Mouse (Mus musculus): ENCODE measurements around the gene Pcx. TPM values are rescaled to one million over a fixed set of nuclear protein-coding genes. Genes with fewer than 3 reads are reported as not detected.

The Pcx gene
- polyA plus RNA-seq, 1 experiment from 2014 or later: 18.5 TPM

DNA sequence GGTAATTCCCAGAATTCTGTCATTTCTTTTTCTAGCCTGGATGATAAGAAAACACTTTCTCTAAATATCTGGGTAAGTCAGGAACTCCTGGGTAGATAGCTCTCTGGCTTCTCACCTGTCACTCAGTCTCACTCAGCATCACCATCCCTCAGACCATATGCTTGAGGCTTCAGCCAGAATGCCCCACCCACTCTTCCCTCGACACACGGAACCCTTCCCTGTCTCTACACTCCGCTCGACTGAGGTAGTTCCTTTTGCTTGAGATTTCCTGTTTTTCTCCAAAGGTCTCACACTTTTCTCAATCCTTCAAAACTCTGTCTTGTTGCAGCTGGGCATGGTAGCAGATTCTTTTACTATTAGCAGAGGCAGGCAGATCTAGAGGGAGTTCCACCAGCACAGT is 28.9 kb upstream of the Pcx start:
- H3K9ac ChIP-seq: no peak overlapping the region
- ATAC-seq (ENCODE audit: borderline replicate concordance, extremely low read depth, low FRiP score, low TSS enrichment): no peak
- H3K4me2 ChIP-seq: no peak overlapping the region
- H3K36me3 ChIP-seq: no peaks in the 10 kb centered on the region
- peaks cover 21% of the 10 kb centered on the region for H3K4me1 ChIP-seq
- 27% methylated on average over 4 of the region's 4 CpGs for WGBS
- H3K4me3 ChIP-seq: no peak overlapping the region
- H3K9me3 ChIP-seq: no peaks in the 10 kb centered on the region
- H3K27me3 ChIP-seq: peaks cover 10% of the 10 kb centered on the region
- H3K27ac ChIP-seq: no peak overlapping the region

DNA sequence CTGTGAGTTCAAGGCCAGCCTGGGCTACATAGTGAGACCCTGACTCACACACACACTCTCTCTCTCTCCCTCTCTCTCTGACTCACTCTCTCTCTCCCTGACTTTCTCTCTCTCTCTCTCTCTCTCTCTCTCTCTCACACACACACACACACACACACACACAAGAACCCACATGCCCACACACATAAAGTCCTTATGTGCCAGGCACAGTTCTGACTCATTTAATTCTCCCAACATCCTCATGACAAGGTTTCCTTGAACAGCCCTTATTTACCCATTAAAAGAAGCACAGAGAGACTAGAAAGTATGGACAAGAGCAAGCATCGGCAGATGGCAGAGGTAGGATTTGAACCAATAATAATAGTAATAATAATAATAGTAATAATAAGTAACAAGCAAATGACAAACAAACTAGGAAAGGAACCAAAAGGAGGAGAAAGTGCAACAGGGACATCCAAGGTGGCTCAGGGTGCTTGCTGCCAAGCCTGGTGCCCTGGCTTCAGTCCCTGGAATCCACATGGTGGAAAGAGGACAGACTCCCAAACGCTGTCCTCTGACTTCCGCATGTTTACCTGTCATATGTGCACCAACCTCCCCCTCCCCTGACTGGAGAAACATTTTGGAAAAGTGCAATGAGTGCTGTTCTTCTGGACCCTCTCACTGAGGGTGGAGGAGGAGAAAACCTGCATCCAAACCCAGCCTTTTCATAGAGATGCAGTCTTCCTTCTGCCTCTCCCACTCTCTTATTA is 28.0 kb upstream of the Pcx start:
- Histone ChIP-seq H3K27ac (no peak overlapping the region), H3K4me2 (no peak overlapping the region), H3K9me3 (no peaks in the 10 kb centered on the region), H3K27me3 (peaks cover under 1% of the 10 kb centered on the region; the same call in 1 of the 2 replicates), H3K4me3 (no peak overlapping the region), H3K4me1 (peaks cover 15% of the 10 kb centered on the region), H3K9ac (no peak overlapping the region), H3K36me3 (no peaks in the 10 kb centered on the region)
- ATAC-seq (ENCODE audit: borderline replicate concordance, extremely low read depth, low FRiP score, low TSS enrichment): no peak
- WGBS: 78% methylated on average over 3 of the region's 3 CpGs

DNA sequence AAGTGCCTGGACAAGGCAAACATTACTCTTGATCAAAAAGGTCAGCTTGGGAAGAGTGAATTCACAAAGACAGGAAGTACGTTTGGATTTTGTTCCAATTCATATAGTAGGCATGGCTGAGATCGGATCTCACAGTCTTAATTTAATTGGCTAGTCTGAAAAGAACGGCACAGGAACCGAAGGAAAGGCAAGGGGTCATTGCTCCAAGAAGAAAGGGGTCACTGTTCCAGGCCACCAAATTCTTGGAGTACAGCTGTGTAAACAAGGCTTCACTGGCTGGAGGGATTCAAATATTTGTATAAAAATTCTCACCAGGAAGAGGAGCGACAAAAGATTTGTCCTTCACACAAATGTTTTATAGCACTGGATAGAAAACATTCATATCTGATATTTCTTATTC is 25.3 kb upstream of the Pcx start:
- H3K36me3 ChIP-seq: no peaks in the 10 kb centered on the region
- H3K27ac ChIP-seq: peak overlapping the region; percentile 53
- H3K4me1 ChIP-seq: peaks cover 18% of the 10 kb centered on the region
- 10% methylated on average over 5 of the region's 5 CpGs for WGBS
- H3K4me3 ChIP-seq: no peak overlapping the region
- H3K4me2 ChIP-seq: no peak overlapping the region
- H3K9me3 ChIP-seq: no peaks in the 10 kb centered on the region
- ATAC-seq (ENCODE audit: borderline replicate concordance, extremely low read depth, low FRiP score, low TSS enrichment): no peak
- H3K9ac ChIP-seq: no peak overlapping the region
- H3K27me3 ChIP-seq: no peaks in the 10 kb centered on the region

DNA sequence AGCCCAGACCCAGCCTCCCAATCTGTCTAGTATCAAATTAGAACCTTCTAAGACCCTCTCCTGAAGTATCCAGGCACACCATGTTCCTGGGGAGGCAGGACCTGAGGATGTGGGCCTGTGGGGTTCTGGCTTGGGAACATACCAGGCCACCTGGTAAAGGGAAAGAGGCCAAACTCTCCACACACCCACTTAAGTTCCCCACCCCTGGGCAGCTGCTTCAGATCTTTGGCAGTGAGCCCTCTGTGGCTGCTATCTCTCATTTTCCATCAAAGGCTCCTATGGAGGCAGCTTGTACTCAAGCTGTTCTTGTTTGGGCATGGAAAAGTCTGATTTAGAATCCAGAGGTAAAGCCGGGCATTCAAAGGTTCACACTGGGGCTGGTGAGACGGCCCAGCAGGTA is 22.4 kb upstream of the Pcx start:
- Histone ChIP-seq H3K9ac (no peak overlapping the region), H3K27me3 (no peaks in the 10 kb centered on the region), H3K4me1 (peaks cover 18% of the 10 kb centered on the region), H3K4me3 (no peak overlapping the region), H3K4me2 (no peak overlapping the region), H3K36me3 (no peaks in the 10 kb centered on the region), H3K9me3 (no peaks in the 10 kb centered on the region), H3K27ac (peak overlapping the region; percentile 64)
- WGBS: 42% methylated on average over 2 of the region's 2 CpGs
- ATAC-seq (ENCODE audit: borderline replicate concordance, extremely low read depth, low FRiP score, low TSS enrichment): 0 out of 2 replicates have a peak, but pooled peaks have one; percentile 10

DNA sequence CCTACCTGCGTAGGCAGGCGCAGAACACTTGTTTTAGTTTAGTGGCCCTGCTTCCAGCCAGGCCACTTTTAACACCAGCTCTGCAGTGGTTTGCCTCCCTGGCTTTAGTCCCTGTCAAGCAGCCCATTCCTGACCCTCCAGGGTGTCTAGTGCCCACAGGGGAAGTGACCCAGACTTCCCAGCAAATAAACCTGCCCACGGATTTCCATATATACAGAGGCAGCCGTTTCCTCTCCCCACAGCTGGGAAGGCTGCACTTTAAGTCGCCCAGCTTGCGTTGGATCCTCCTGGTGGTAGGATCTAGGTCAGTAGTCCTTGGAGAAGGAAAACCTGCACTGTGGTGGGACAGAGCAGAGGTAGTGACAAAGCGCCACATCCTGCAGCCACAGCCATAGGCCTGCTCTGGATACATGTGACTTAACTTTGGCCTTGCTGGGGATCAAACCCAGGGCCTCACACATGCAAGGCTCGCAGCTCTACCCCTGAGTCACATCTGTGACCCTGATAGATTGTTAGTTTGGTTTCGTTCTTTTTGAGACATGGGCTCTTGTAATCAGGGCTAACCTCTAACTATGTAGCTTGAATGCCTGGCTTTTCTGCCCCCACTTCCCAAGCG is 19.1 kb upstream of the Pcx start:
- H3K36me3 ChIP-seq: no peaks in the 10 kb centered on the region
- H3K4me2 ChIP-seq: no peak overlapping the region
- ATAC-seq (ENCODE audit: borderline replicate concordance, extremely low read depth, low FRiP score, low TSS enrichment): no peak
- H3K9me3 ChIP-seq: no peaks in the 10 kb centered on the region
- H3K27me3 ChIP-seq: no peaks in the 10 kb centered on the region
- H3K4me1 ChIP-seq: peaks cover 12% of the 10 kb centered on the region; the same call in 1 of the 2 replicates
- WGBS: 53% methylated on average over 10 of the region's 10 CpGs
- no peak overlapping the region for H3K27ac ChIP-seq
- no peak overlapping the region for H3K9ac ChIP-seq
- no peak overlapping the region for H3K4me3 ChIP-seq

DNA sequence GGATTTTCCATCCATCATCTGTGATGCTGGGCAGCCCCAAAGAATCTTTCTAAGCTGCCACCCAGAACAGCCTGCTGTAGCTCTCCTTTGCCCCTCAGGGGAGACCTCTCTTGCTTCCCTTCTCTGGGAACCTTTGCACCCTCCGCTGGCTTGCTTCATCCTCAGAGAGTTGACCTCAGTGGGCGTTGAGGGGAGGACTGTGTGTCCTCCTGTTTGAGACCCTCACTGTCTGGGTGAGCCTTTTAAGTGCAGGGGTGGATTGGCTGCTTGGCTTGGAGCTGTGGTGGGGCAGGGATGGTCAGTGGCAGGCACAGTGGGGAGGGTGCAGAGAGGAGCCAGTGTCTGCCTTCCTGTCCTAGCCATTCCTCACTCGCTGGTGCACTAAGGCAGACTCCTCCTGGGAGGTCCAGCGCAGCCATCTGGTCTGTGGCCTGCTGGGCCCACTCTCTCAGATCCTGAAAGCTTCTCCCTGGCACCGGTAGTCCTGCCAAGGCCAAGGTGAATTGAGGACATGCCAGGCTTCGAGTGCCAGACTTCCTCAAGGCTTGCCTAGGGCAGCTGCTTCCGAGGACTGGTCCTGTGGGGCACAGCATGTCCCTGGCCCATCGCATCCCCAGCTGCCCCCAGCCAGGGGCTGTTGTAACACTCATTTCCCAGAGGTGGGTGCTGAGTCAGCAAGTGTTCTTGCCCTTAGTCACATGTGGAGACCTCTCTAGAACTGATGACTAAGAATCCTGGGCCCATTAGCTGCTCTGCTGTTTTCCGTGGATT is 17.6 kb upstream of the Pcx start:
- no peak overlapping the region for H3K27ac ChIP-seq
- no peaks in the 10 kb centered on the region for H3K9me3 ChIP-seq
- no peak overlapping the region for H3K4me2 ChIP-seq
- WGBS: 54% methylated on average over 9 of the region's 9 CpGs
- H3K36me3 ChIP-seq: no peaks in the 10 kb centered on the region
- H3K9ac ChIP-seq: no peak overlapping the region
- no peaks in the 10 kb centered on the region for H3K27me3 ChIP-seq
- no peak overlapping the region for H3K4me3 ChIP-seq
- peaks cover 10% of the 10 kb centered on the region for H3K4me1 ChIP-seq
- no peak for ATAC-seq (ENCODE audit: borderline replicate concordance, extremely low read depth, low FRiP score, low TSS enrichment)

DNA sequence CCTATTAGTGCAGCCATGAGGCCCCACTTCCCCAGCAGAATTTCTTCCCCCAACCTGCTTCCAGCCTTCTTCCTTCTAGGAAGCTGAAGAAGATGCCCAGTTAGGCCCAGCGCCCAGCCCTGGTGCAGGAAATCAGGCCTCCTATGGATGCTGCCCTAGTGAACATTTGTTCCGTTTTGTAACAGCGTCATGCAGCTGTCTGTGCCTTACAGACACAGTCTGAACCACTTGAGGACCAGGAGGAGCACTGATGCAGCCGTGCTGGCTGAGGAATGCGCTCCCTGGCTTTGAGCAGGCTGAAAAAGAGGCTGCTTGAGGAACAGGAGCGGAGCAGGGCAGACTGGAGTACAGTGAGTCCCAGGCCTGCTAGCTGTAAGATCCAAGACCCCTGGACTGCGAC is 15.6 kb upstream of the Pcx start:
- no peak for ATAC-seq (ENCODE audit: borderline replicate concordance, extremely low read depth, low FRiP score, low TSS enrichment)
- Histone ChIP-seq H3K27ac (no peak overlapping the region), H3K9ac (no peak overlapping the region), H3K4me2 (no peak overlapping the region), H3K4me1 (peaks cover 7% of the 10 kb centered on the region; the same call in 1 of the 2 replicates), H3K9me3 (no peaks in the 10 kb centered on the region), H3K27me3 (no peaks in the 10 kb centered on the region), H3K4me3 (no peak overlapping the region), H3K36me3 (no peaks in the 10 kb centered on the region)
- 54% methylated on average over 7 of the region's 7 CpGs for WGBS

DNA sequence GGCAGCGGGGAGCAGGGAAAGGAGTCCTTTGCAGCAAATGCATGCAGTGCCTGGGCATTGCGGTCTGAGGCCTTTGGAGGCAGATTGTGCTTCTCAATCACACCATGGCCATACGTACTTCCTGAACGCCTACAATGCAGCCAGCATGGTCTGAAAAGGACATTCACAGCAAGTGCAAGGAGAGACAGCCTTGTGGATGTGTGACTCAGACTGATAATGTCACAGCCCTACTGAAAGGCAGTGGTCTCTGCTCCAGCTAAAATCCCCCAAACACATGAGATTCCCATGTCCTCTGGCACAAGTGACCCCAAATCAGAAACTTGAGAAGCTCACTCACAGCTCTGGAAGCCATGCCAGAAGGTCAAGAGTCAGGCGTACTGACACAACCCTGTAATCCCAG is 14.5 kb upstream of the Pcx start:
- no peak overlapping the region for H3K4me2 ChIP-seq
- peaks cover 7% of the 10 kb centered on the region; the same call in 1 of the 2 replicates for H3K4me1 ChIP-seq
- no peak for ATAC-seq (ENCODE audit: borderline replicate concordance, extremely low read depth, low FRiP score, low TSS enrichment)
- no peak overlapping the region for H3K4me3 ChIP-seq
- no peak overlapping the region for H3K27ac ChIP-seq
- WGBS: 77% methylated on average over 5 of the region's 5 CpGs
- no peaks in the 10 kb centered on the region for H3K9me3 ChIP-seq
- no peaks in the 10 kb centered on the region for H3K36me3 ChIP-seq
- no peak overlapping the region for H3K9ac ChIP-seq
- H3K27me3 ChIP-seq: no peaks in the 10 kb centered on the region

DNA sequence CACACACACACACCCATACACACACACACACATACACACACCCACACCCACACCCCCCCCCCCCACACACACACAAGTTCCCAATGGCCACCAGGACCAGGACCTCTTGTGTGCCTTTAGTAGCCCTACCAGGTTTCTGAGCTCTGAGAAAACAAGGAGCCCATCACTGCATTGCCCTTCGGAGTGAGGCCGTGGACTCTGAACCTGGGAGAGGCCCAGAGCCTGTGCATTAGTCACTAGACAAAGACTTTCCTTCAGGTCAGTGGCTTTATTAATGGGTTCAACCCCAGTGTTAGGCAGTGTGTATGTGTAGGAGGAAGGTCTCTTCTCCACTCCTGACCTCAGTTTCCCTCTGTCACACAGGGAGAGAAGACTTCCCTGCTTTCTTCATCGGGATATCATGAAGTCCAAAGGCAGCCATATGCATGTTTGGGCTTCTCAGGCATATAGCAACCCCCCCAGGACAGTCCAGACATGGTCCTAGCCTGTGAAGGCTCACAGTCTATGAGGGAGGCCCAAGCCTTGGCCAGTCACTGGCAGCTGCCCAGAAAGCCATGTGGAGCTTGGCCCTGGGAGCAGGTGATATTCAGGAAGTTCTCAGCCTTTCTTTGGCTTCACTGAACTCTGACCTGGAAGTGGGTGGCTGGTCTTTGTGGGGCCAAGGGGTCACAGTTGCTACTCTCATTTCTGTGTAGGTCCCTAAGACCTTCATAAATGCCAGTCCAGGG is 13.6 kb upstream of the Pcx start:
- no peak overlapping the region for H3K4me2 ChIP-seq

DNA sequence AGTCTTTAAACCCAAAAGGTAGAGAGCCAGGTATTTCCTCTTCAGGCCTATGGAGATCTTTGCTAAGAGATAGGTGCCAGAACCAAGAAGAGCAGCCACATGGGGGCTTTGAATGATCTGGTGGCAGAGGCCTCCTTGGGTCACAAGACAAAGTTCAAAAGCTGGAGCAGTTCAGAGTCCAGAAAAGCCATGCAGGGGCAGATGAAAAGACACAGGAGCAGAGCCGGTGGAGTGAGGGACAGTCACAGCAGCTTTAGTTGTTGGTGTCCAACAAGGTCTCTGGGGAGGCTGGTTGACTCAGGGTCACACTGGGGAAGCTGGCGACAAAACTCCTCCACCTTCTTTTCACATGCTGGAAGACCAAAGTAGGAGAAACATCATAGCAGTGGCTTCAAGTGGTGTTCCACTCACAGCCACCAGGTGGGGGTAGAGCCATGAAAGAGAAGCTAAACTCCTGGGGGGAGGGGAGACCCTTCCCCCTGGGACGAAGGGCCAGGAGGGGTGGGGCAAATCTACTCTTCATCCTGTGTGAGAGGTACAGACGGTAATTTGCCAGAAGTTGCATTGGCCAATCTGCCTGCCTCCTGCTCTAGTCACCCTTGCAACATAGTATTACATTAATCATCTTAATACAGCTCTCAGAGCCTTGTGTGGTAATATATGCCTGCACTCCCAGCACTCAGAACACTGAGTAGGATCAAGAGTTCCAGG is 12.9 kb upstream of the Pcx start:
- Histone ChIP-seq H3K4me1 (peaks cover 7% of the 10 kb centered on the region; the same call in 1 of the 2 replicates), H3K4me2 (no peak overlapping the region), H3K27ac (no peak overlapping the region), H3K9ac (no peak overlapping the region), H3K36me3 (no peaks in the 10 kb centered on the region), H3K9me3 (no peaks in the 10 kb centered on the region), H3K4me3 (no peak overlapping the region), H3K27me3 (no peaks in the 10 kb centered on the region)
- ATAC-seq (ENCODE audit: borderline replicate concordance, extremely low read depth, low FRiP score, low TSS enrichment): peak; percentile 40; the same call in 1 of the 2 replicates
- WGBS: 4% methylated on average over 4 of the region's 4 CpGs

More for the DNA sequence above, 13.6 kb upstream of the Pcx start:
- Histone ChIP-seq H3K4me3 (no peak overlapping the region), H3K27me3 (no peaks in the 10 kb centered on the region), H3K9ac (no peak overlapping the region), H3K36me3 (no peaks in the 10 kb centered on the region), H3K4me1 (peaks cover 7% of the 10 kb centered on the region; the same call in 1 of the 2 replicates), H3K9me3 (no peaks in the 10 kb centered on the region), H3K27ac (no peak overlapping the region)
- ATAC-seq (ENCODE audit: borderline replicate concordance, extremely low read depth, low FRiP score, low TSS enrichment): no peak
- 91% methylated on average over 3 of the region's 3 CpGs for WGBS

All from lung, embryonic 15.5 days (tissue).